Comparison of ENCODE assay signal across 8 mouse cellular contexts in the genomic region with DNA sequence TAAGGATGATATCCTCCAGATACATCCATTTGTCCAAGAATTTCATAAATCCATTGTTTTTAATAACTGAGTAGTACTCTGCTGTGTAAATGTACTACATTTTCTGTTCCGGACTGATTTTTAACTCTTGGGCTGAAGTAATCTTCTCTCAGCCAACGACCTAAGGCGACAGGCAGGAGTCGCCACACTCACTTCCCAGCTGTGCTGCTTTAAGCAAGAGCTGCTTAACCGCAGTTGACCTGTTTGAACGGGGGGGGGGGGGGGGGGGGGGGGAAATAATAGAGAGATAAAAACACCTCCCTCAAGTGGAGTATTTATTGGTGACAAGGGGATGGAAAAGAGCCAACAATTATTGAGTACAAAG. TPM values are rescaled to one million over a fixed set of nuclear protein-coding genes. Genes with fewer than 3 reads are reported as not detected.
A peak's percentile ranks its signal among the peaks of the same experiment; 100 is the strongest.
DNase-seq lines count a peak whose midpoint lies in the region; ATAC-seq and TF ChIP-seq lines count a peak whose summit lies in the region.

No protein-coding gene starts in this region.

- TF ChIP-seq CTCF in heart, adult 2 months (IDR thresholded peaks at IDR 0.05): no peak
- no peak for TF ChIP-seq CTCF in intestine, postnatal 0 days (IDR thresholded peaks at IDR 0.05; ENCODE audit: low read depth)

- WGBS in heart, adult 2 months: 12% methylated on average over 6 of the region's 6 CpGs
- 10% methylated on average over 5 of the region's 6 CpGs for WGBS in embryonic facial prominence, embryonic 11.5 days
- 15% methylated on average over 6 of the region's 6 CpGs for WGBS in intestine, postnatal 0 days
- WGBS in midbrain, embryonic 14.5 days: 11% methylated on average over 6 of the region's 6 CpGs

- no peaks in the 10 kb centered on the region for H3K79me2 ChIP-seq in heart, adult 2 months (replicated peaks; ENCODE audit: control insufficient read depth, insufficient read depth, low read length)

- no peak for TF ChIP-seq EP300 in heart, adult 2 months (IDR thresholded peaks at IDR 0.05; ENCODE audit: insufficient read depth, low read depth, low read length)

- no peak for TF ChIP-seq POLR2A in heart, adult 2 months (IDR thresholded peaks at IDR 0.05; ENCODE audit: insufficient read depth, low read depth, low read length)

- no peaks in the 10 kb centered on the region for H3K36me3 ChIP-seq in heart, adult 2 months (ENCODE audit: control insufficient read depth, insufficient read depth, low read length)
- H3K36me3 ChIP-seq in embryonic facial prominence, embryonic 11.5 days (replicated peaks; ENCODE audit: control insufficient read depth, insufficient read depth, low read depth, low read length): no peaks in the 10 kb centered on the region
- no peaks in the 10 kb centered on the region for H3K36me3 ChIP-seq in intestine, postnatal 0 days (ENCODE audit: control insufficient read depth, insufficient read depth)
- no peaks in the 10 kb centered on the region for H3K36me3 ChIP-seq in midbrain, embryonic 14.5 days (ENCODE audit: control insufficient read depth, insufficient read depth, low read length)

- H3K27me3 ChIP-seq in heart, adult 2 months (ENCODE audit: control insufficient read depth, insufficient read depth, low read length): no peaks in the 10 kb centered on the region
- no peaks in the 10 kb centered on the region for H3K27me3 ChIP-seq in embryonic facial prominence, embryonic 11.5 days (ENCODE audit: control insufficient read depth, insufficient read depth, low read length)
- H3K27me3 ChIP-seq in intestine, postnatal 0 days (replicated peaks; ENCODE audit: control insufficient read depth, insufficient read depth, low read length): no peaks in the 10 kb centered on the region
- H3K27me3 ChIP-seq in midbrain, embryonic 14.5 days (ENCODE audit: control insufficient read depth, insufficient read depth, low read length): no peaks in the 10 kb centered on the region

- peak overlapping the region; percentile 60 for H3K4me3 ChIP-seq in heart, adult 2 months
- peak overlapping the region; percentile 35; the same call in 1 of the 2 replicates for H3K4me3 ChIP-seq in embryonic facial prominence, embryonic 11.5 days (ENCODE audit: low read depth, low read length)
- H3K4me3 ChIP-seq in intestine, postnatal 0 days (ENCODE audit: low read depth, low read length): peak overlapping the region; percentile 35
- peak overlapping the region; percentile 13; the same call in 1 of the 2 replicates for H3K4me3 ChIP-seq in midbrain, embryonic 14.5 days (replicated peaks; ENCODE audit: low read depth, low read length)

- no peaks in the 10 kb centered on the region for H3K9me3 ChIP-seq in embryonic facial prominence, embryonic 11.5 days (replicated peaks; ENCODE audit: control insufficient read depth, low read length)
- no peaks in the 10 kb centered on the region for H3K9me3 ChIP-seq in intestine, postnatal 0 days (ENCODE audit: control insufficient read depth)
- no peaks in the 10 kb centered on the region for H3K9me3 ChIP-seq in midbrain, embryonic 14.5 days (ENCODE audit: control insufficient read depth, low read length)

- H3K4me2 ChIP-seq in embryonic facial prominence, embryonic 11.5 days (ENCODE audit: low read depth, low read length): peak overlapping the region; percentile 53
- H3K4me2 ChIP-seq in intestine, postnatal 0 days (replicated peaks; ENCODE audit: low read depth): peak overlapping the region; percentile 62
- H3K4me2 ChIP-seq in midbrain, embryonic 14.5 days (ENCODE audit: low read length): peak overlapping the region; percentile 52

- intact Hi-C loops in heart, adult 2 months (cut with DNase I): no loop called here
- intact Hi-C loops in heart, postnatal 14 days (cut with DNase I): no loop called here

- H3K4me1 ChIP-seq in heart, adult 2 months (ENCODE audit: control insufficient read depth, insufficient read depth, low read length): peaks cover 1% of the 10 kb centered on the region
- H3K4me1 ChIP-seq in embryonic facial prominence, embryonic 11.5 days (ENCODE audit: control insufficient read depth, insufficient read depth, low read length): no peaks in the 10 kb centered on the region
- H3K4me1 ChIP-seq in intestine, postnatal 0 days (replicated peaks; ENCODE audit: control insufficient read depth, insufficient read depth, low read length): no peaks in the 10 kb centered on the region
- 0 out of 2 replicates have a peak, but pooled peaks cover 3% of the 10 kb centered on the region for H3K4me1 ChIP-seq in midbrain, embryonic 14.5 days (ENCODE audit: control insufficient read depth, insufficient read depth, low read length)

- ATAC-seq in embryonic facial prominence, embryonic 11.5 days (replicated peaks; ENCODE audit: insufficient number of reproducible peaks, low FRiP score, low TSS enrichment, low read depth): no peak
- ATAC-seq in intestine, postnatal 0 days: no peak
- ATAC-seq in midbrain, embryonic 14.5 days (ENCODE audit: low FRiP score, low TSS enrichment): no peak

- DNase-seq in heart, adult 2 months: no peak
- DNase-seq in heart, postnatal 14 days: no peak
- DNase-seq in embryonic facial prominence, embryonic 11.5 days (ENCODE audit: low spot score): peak; percentile 15
- no peak for DNase-seq in midbrain, embryonic 14.5 days
- no peak for DNase-seq in thymus, postnatal 10 days (ENCODE audit: low spot score in 2 of 2)
- DNase-seq in cerebellum, adult 9-11 months: no peak
- DNase-seq in cerebellum, postnatal 4 days (ENCODE audit: low spot score in 2 of 2): no peak

- peak overlapping the region; percentile 63 for H3K27ac ChIP-seq in heart, adult 2 months
- H3K27ac ChIP-seq in embryonic facial prominence, embryonic 11.5 days (replicated peaks; ENCODE audit: low read depth, low read length): no peak overlapping the region
- no peak overlapping the region for H3K27ac ChIP-seq in intestine, postnatal 0 days (ENCODE audit: low read depth, low read length)
- no peak overlapping the region for H3K27ac ChIP-seq in midbrain, embryonic 14.5 days (replicated peaks; ENCODE audit: low read depth, low read length)

- H3K9ac ChIP-seq in heart, adult 2 months (ENCODE audit: low read depth, low read length): no peak overlapping the region
- no peak overlapping the region for H3K9ac ChIP-seq in embryonic facial prominence, embryonic 11.5 days (replicated peaks; ENCODE audit: low read length)
- H3K9ac ChIP-seq in intestine, postnatal 0 days (ENCODE audit: low read depth, low read length): 0 out of 2 replicates have a peak overlapping the region, but pooled peaks have one; percentile 13
- H3K9ac ChIP-seq in midbrain, embryonic 14.5 days (replicated peaks; ENCODE audit: low read length): no peak overlapping the region

RNA-seq across cellular contexts. Expression of a gene that starts 13.0 kb away (rescaled TPM):
- 10 to 100 TPM; 30.9 to 35.5 TPM for total RNA-seq in heart, adult 2 months (2021)
- 20.3 and 22.7 TPM in 2 replicates for polyA plus RNA-seq in heart, adult 2 months (2012; rRNA removed)
- 10 to 100 TPM; 43.6 to 43.8 TPM for total RNA-seq in heart, postnatal 14 days (2021)
- polyA plus RNA-seq in embryonic facial prominence, embryonic 11.5 days (2014; fragmentation: Nextera tagmentation; extraction: Ambion mirVana): 212 and 223 TPM in 2 replicates
- 41.2 and 45.4 TPM in 2 replicates for polyA plus RNA-seq in intestine, postnatal 0 days (2015; fragmentation: Nextera tagmentation; extraction: Ambion mirVana)
- polyA plus RNA-seq in midbrain, embryonic 14.5 days (2014; fragmentation: Nextera tagmentation; extraction: Ambion mirVana): 207 and 213 TPM in 2 replicates
